Mouse (Mus musculus) layer of hippocampus, postnatal 25 days (tissue): ENCODE measurements around the gene Dkk3. TPM values are rescaled to one million over a fixed set of nuclear protein-coding genes. Genes with fewer than 3 reads are reported as not detected.

Experiments used
- DNase-seq, 2 experiments: peaks; one replicate each; pipeline ENCODE4 v3.0.0; 2022; ENCODE audit warnings: mixed read lengths in 2 of 2, low spot score in 1 of 2; ENCODE audit errors: extremely low spot score in 1 of 2
- total RNA-seq, 2 experiments: library from RNA; stranded (reverse); gene quantifications; 2 replicates each; pipeline ENCODE4 v1.2.3; 2021

Dkk3 gene
- 100 to 1,000 TPM; 218 to 244 TPM for total RNA-seq

DNA sequence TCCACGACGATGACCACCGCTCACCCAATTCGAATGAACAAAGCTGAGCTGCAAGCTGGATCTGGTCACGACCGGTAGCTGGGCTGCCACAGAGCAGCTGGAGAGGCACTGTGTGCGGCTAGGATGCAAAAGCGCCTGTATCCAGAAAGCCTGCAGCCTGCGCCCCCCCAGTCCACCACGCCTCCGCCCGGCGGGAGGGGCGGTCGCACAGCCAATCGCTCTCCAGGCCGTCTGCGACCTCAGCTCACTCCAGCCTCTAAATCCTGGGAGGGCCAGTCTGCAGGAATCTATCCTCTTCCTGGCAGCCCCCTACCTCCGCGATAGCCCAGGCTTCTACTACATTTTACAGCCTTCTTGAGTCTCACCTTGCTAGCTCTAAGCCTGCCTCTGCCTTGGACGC is at the start of gene Dkk3:
TSS of gene Dkk3 (minus strand) at position 116 of the 400 bp plus-strand sequence.
- DNase-seq, result peak in 1 of 2 experiments; percentile 27

DNA sequence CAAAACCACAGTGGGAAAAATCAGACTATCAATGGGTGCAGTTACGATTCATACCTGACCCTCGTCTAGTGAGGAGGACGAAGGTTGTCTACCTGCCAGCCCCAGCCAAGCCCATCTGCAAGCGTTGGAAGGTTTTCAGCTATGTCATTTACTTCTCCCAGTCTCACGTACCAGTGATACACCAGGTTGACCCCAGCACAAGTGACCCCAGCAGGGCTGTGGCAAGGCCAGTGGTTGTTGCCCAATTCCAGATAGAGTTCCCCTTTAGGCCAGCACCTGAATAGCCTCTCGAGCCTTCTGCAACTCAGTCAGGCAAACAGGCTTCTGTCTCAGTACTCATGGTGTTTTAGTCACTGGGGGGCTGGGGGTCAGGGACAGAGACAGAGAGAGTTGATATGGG is 48.9 kb upstream of the Dkk3 start:
- DNase-seq, result no peak

DNA sequence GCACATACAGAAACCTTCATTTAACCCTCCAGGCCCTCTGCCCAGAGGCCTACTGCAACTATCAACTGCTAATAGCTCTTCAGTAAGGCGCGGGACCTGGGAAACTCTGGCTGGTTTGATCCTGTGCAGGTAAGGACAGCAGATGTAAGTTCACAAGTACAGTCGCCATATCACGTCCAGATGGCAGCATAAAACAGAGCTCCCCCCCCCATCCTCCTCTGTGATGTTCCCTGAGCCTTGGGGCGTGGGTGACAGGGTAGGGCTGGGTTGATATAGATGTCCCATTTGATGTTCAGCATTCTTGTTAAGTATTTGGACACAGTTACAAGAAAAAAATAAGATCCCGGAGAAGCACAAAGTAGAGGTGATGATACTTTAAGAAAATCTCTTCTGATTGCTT is 46.7 kb upstream of the Dkk3 start:
- no peak for DNase-seq

DNA sequence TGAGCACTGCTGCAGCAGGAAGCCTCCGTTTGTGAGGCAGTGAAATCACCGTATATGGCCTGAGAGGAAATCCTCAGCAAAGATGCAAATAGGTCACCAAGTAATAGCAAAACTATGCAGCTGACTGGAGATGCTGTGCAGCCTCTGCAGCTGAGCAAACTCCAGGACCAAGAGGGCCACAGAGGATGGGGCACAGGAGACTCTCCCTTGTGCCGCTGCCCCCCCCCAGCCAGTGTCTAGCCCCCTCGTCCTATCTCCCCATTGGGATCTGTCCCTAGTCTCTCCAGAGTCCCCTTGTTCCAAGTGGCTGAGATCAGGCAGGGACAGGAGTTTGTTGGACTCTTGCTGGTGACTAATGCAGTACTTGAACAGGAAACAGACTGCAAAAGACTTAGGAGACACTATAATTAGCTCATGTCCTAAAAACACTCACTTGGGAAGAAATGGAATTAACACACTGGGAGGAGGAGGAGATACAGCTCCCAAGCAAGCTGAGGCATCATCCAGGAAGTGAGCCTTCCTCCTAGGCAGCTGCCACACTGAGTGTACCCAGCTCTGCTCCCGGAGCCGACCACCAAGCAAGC is 45.6 kb upstream of the Dkk3 start:
- no peak for DNase-seq

DNA sequence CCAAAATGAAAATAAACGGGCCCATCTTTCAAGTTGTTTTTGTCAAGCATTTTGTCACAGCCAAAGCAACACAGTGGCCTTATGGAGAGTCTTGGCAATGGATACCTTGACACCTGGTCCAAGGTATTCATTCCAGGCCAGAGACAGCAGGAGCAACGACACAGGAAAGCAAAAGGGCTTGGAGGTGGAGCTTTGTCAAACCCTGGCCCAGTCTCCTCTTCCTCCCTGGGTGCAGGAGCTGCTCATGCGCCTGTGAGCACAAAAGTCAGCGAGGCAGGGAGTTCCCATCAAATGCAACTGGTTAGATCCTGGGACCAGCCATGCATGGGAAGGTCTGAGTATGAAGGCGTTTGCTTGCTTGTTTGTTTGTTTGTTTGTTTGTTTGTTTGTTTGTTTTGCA is 45.1 kb upstream of the Dkk3 start:
- no peak for DNase-seq

DNA sequence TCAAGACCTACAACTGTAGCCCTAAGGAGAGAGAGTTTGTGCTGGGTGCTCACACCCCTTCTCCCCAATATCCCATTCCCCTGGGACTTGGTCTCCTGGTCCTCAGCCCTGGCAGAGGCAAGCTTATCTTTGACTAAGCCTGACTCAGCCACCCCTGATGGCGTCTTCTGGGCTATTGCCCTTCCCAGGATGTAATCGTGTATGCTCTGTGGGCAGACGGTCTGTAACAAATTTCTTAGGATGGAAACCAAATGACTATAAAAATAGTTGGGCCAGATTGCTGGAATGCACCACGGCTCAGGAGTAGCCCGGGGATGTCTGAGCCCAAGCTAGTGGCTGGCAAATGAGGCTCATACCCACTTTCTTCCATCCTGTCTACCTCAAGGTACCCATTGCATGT is 44.0 kb upstream of the Dkk3 start:
- no peak for DNase-seq

DNA sequence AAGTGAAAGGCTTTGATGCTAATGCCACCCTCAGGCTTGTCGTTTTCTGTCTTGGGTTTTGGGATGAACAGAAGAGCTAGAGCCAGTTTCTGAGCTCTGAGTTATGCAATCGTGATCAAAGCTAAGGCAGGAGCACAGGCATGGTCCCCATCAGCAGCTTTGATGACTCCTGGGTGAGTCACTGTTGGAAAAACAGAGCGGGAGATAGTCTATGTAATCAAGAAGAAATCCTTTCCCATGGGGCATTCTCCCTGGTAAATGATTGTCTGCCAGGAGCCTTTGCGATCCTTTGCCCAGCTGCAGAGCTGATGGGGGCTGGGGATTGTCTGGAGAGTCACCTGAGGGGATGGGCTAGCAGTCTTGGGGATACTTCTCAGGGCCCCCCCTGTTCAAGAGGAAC is 43.3 kb upstream of the Dkk3 start:
- DNase-seq, result no peak

DNA sequence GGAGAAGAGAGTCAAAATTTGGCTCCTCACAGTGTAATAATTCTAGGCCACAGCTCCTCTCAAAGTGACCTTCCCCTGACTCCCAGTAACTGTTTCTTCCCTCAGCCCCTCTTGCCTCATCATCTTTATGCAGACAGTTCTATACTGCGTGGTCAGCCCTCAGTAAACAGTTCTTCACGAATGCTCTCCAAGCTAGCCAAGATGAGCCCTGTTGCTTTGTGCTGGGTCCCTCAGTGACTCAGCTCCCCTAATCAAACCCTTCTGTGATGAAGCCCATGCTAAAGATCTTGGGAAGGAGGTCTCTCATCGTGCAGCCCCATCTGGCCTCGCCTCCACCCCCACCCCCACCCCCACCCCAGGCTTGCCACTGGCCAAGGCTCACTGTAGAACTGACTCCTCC is 41.9 kb upstream of the Dkk3 start:
- no peak for DNase-seq

DNA sequence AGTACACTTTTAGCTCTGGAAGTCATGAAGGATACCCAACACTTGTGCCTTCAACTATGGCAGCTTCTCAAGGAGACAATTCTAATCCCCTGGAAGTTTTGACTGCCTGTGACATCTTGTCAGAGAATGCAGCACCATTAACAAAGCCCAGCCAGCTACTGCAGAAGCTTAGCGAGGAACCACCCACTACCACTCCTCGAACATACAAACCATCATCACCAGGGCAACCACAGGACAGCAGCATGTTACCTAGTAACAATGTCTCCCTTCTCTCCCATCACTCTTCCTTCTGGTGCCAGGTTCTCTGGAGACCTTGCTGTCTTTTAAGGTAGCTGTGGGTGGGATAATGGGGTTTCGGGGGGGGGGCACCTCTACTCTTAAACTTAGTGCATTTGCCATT is 40.5 kb upstream of the Dkk3 start:
- no peak for DNase-seq

DNA sequence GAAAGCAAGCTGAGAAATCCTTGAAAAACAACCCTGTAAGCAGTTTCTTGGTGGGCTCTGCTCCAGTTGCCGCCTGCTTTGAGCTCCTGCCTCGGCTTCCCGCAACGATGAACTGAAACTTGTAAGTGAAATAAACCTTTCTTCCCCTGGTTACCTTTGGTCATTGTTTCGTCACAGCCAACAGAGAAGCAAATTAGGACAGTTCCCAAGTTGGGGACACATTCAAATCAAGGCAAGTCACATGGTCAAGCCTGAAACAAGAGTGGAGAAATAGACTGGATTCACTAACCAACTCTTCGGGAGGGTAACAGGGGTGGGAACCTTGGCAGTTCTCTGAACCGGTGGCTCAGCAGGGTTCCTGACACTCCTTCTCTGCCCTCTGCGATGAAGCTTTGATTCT is 38.6 kb upstream of the Dkk3 start:
- DNase-seq, result no peak

DNA sequence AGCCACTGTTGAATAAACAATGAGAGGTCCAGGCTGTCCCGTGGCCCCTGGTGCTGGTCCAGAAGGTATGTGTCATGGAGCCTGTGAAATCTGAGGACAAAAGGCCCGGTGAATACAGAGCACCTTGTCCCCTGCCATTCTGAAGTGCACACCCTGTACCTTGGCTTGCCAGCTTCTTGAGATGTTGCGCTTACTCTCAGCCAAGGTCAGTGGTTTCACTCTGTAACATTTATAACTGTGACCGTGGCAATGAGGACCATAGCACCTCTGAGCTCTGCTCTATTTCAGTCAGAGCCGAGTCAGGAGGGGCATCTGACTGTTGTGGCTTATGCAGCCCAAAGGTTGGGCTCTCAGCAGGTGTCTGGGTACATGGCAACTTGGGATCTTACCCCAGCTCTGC is 35.4 kb upstream of the Dkk3 start:
- DNase-seq, result no peak

DNA sequence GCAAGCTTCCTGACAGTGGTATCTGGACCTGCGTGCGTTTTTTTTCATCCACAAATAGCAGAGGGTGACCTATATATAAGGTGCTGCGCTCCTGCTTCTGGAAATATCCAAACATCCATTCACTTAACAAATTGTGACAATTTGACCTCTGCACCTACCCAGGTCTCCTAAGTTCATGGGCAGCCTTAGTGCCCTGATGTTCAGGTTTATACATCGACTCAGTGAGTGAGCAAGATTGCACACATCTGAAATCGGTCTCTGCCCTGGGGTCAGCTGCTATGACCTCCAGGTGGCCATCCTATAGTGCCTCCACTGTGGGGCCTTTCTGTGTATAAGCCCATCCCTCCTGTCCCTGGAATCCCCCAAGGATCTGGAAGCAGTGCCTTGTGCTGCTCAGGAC is 33.9 kb upstream of the Dkk3 start:
- no peak for DNase-seq

DNA sequence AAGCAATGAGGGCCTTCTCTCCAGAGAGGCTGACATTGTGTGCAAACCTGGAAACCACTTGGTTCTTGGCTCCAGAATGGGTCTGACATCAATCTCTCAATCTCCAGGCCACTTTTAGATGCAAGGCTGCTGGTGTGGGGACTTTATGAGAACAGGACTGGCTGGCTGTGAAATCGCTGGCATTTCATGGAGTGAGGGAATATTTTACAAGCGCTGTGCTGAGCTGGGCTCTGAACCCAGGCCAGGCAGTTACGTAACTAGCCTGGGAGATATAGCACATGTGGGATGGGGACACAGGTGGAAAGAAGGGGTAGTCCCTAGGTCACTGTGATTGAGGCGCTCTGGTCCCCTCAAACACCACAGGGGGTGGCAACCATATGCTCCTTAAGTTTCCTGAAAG is 33.4 kb upstream of the Dkk3 start:
- no peak for DNase-seq

DNA sequence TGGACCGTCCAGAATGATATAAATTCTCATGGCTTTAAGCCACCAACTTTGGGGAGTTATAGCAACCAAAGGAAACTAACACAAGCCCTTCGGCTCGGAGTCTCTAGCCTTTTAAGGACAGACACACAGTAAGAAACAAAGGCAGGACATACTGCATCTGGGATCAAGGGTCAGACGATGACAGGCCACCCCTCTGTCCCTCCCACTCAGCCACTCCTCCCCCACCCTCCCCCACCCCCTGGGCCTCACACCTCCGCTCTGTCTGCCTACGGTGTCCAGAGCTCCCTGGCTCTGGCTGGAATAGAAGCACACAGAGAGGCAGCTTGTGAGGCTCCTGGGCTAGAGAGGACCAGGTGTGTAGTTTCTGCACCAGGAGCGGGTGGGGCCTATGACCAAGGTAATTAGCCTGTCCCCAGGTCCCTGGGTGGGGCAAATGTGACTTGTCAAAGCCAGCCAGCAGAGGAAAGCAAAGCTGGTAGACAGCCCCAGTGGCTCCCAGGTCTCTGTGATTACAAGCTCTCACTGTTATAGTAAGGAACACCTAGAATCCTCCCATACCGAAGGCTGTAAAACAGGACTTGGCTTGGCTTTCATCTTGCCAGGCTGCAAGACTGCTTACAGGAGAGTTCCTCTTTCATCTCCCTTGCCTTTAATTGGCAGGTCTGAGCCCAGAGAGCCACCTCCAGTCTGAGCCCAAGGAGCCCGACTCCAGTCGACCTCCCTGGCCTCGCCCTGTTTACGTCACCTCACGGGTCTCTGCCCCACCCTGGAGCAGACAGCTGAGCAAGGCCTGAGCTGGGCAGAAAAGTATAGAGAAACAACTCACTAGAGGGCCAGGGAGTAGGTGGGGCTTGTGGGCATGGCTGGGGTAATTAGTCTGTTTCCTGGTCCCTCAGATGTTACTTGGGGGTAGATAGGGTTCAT is 28.9 kb upstream of the Dkk3 start:
- DNase-seq, result no peak

DNA sequence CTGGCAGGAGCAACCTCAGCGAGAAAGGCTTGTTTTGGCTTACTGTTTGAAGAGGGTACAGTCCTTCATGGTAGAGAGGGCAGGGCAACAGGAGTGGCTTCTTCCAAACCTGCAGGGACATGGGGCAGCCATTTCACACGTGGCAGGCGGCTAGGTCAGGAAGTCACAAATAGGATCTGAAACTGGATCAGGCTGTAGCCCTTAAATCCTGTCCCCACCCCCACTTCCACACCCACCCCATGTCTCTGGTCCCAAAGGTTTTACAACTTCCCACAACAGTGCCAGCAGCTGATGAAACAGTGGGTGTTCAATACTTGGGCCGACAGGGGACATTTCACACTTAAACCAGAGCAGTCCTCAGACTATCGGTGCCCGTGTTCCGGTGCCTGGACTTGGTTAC is 28.0 kb upstream of the Dkk3 start:
- no peak for DNase-seq

DNA sequence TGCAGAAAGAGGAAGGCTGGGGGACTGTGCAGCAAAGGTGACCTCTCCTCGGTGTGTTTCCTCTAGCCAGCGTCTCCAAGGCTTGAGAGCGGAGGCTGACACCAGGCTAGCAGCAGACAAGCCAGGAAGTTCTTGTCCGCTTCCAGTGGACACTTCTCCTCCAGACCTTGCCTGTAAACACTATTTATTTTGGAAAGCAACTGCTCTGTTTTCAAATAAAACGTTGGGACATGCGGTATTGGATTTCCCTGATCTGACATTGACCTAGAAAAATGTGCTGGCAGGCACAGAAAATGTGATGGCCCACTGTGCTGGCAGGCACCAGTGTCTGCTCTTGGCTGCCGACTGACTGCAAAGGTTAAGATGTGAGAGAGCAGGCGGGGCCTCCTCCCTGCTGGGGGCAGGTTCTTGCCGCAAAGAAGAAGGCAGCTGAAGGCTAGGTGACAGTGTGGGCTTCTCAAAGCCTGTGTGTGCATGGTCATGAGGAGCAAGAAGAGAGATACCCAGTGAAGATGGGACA is 26.4 kb upstream of the Dkk3 start:
- DNase-seq, result no peak

DNA sequence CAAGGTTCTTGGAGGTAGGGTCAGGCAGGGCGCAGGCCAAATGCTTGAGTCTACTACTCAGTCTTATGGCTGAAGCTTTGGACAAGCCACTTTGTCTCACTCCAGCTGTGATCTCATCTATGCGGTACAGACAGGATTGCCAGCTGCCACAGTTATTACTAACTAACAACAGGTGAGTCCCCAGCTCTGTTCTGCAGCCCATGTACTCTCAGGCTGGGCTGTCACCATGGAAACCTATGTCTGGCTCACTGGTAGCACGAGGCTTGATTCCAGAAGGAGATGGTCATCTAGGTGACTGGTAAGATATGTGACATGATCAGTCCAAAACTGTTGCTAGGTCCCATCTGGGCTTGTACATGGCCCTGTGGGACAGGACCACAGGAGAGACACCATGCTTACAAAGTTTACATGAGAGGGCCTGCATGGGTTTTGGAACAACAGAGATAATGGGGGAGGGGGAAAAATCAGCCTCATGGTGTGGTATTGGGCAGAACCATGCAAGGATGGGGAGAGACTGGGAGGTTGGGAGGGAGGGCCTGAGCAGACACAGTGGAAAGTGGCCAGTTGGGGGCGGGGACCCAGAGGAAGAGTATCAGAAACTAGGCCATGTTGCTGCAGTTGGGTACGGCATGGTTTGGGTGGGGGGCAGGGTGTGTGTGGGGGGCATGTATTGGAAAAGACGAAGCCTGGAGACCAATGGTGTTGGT is 25.8 kb upstream of the Dkk3 start:
- no peak for DNase-seq

DNA sequence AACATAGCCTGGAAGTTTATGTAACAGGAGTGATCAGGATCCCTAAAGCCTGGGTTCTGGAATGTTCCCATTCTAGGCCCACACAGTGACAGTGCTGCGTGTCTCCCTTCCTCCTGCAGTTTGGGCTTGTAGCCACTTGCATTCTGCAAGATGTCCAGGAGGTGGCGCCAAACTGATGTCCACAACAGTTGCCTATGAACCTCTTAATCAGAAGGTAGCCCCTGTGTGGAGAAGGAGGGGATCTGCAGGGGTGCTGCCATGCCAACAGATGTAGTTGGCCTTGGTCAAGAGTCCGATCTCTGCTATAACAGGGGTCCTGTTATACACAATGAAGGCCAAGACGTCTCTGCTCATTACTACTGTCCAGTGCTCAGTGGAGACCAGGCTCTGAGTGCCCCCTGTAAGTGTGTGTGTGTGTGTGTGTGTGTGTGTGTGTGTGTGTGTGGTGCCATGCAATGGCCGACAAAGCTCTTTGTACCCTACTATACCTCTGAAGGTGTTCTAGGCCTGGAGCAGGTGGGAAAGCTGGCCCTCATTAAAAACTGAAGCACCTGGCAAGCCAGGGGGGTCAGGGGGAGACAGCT is 24.5 kb upstream of the Dkk3 start:
- peak; percentile 86 to 92 for DNase-seq

DNA sequence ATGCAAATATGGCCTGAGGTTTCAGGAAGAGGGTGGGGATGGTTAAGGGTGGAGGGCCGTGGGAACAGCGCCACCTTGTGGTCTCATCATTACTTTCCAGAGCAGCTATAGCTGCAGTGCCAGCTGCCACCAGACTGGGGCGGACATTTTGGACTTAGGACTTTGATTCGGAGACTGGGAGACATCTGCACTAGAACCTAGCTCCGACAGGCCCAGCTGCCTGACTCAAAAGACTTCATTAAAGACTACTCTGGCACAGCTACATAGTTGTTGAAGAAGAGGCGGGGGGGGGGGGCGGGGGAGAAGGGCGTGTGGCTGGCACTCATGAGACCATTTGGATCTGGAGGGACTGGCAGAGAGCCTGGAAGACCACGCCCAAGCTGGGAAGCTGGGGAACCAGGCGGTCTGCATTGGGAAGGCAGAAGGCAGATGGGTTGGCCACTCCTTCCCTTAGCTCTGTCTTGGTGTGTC is 21.4 kb upstream of the Dkk3 start:
- peak; percentile 72 to 85 for DNase-seq

DNA sequence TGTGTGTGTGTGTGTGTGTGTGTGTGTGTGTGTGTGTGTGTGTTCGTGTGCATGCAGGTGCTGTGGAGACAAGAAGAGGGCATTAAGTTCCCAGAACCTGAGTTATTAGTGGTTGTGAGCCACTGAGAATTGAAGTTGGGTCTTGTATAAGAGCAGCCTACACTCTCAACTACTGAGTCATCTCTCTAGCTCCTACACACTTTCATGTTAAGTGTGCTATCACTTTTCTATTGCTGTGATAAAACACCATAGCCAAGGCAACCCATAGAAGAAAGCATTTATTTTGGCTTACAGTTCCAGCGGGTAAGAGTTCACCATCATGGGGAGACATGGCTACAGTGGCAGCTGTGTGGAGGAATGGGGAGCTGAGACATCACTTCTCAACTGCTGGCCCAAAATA is 17.8 kb upstream of the Dkk3 start:
- DNase-seq, result no peak

DNA sequence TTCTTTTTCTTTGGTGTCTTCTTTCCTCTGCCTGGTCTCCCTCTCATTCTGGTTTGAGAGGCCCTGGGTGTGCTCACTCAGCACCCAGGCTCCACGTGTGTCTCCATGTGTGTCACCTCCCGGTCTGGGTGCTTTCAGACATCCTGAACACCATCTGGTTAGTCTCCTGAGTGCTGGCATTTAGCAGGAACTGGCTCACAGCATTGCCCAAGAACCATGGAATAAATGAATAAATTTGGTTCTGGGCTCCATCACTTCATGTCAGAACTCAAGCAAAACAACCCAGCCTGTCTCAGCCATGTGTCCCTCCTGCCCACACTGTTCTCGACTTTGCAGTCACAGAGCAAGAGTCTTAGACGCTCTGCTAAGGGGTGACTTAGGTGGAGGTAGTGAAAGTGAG is 13.8 kb upstream of the Dkk3 start:
- DNase-seq, result no peak
